Mouse (Mus musculus) heart, adult 9 months (tissue): ENCODE measurements around the gene Myo10.
A peak's percentile ranks its signal among the peaks of the same experiment; 100 is the strongest.

Experiments used
- DNase-seq, 2 experiments: peaks; one replicate each; pipeline ENCODE4 v3.0.0; 2022; ENCODE audit warnings: low spot score in 2 of 2

The Myo10 gene

DNA sequence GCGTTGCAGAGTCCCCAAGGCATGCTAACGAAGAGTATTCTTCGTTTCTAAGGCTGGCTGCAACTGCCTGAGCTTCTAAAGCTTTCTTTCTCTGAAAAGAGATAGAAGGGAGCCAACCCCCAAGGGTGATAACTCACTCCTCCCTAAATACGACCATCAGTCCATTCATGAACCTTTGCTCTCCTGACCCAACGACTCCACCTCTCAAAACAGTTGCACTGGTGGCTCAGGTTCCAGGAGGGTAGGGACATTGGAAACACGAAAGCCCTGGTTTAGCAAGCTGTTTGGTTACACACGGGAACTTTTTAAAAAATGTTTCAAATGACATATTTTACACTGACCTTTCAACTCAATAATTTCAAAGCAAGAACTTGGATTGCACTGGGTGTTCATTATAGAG, 29.5 kb downstream of the Myo10 start:
- no peak for DNase-seq

DNA sequence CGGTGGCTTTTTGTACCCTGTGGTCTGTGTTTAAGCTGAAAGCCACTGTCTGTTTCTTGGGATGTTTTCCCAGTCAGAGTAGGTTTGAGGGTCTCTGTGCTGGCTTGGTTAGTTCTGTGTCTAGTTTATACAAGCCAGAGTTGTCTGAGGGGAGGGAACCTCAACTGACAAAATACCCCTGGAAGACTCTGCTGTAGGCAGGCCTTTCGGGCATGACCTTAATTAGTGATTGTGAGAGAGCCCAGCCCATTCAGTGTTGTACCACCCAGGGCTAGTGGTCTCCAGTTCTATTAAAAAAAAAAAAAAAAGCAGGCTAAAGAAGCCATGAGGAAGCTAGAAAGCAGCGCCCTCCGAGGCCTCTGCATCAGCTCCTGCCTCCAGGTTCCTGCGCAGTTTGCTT, 30.0 kb downstream of the Myo10 start:
- DNase-seq: no peak

DNA sequence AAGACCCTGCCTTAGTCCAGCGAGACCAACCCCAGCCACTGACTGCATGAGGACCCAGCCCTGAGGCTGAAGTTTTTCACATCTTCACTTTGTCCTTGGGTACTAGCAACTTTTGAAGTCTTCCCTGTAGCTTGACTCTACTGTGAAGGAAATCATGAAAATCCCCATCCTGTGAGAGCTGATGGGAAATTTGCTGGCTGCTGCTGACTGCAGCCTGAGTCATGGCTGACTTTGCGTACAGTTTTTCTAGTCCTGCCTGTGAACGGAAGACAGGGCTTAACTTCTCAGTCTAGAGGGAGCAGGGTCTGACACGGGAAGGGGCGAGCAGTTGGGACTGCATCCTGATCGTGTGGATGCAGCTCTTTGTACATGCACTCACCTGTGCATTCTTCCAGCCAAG, 30.6 kb downstream of the Myo10 start:
- DNase-seq: no peak

DNA sequence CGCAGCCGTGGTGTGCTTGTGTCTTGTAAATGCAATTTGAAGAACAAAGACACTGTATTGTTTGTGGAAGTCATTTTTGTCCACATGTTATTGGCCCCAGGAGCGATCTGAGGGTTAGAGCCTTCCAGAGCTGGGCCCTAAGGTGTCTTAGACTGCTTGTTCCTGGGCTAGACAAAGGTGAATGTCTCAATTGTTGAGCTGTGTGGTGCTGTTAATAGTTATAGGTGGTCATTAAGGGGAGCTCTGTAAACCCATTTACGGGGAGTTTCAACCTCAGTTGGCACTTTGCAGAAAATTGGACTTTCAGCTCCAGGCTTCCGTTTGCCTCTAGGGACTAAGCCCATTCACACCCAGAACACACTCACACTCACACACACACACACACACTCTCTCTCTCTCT, 31.4 kb downstream of the Myo10 start:
- no peak for DNase-seq

DNA sequence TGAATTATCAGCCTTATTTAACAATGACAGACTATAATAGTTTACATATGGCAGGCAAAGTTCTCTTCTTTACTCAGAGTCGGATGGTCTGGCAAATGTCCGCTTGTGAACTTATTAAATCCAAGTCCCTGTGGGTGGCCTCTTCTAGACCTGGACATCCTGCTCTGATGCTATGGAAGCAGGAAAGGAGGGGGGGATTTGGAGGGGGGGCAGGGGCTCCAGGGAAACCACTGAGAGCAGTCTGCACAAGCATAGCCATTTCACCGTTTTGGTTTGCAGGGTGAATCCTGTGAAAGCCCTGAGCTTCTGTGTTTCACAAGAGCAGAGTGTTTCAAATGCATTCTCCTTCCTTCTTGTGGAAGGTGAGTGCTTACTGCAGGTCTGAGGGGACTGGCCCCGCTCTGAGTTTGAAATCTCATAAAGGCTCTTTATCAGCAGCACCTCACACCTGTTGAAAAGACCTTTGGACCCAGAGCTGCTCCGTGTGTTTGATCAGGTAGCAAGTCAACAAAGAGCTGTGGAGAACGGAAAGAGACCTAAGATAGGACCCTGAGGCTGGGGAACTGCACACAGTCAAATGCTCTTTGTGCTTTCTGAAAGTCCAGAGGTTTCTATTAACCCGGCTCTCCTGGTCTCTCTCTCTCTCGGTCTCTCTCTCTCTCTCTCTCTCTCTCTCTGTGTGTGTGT, 40.7 kb downstream of the Myo10 start:
- no peak for DNase-seq

DNA sequence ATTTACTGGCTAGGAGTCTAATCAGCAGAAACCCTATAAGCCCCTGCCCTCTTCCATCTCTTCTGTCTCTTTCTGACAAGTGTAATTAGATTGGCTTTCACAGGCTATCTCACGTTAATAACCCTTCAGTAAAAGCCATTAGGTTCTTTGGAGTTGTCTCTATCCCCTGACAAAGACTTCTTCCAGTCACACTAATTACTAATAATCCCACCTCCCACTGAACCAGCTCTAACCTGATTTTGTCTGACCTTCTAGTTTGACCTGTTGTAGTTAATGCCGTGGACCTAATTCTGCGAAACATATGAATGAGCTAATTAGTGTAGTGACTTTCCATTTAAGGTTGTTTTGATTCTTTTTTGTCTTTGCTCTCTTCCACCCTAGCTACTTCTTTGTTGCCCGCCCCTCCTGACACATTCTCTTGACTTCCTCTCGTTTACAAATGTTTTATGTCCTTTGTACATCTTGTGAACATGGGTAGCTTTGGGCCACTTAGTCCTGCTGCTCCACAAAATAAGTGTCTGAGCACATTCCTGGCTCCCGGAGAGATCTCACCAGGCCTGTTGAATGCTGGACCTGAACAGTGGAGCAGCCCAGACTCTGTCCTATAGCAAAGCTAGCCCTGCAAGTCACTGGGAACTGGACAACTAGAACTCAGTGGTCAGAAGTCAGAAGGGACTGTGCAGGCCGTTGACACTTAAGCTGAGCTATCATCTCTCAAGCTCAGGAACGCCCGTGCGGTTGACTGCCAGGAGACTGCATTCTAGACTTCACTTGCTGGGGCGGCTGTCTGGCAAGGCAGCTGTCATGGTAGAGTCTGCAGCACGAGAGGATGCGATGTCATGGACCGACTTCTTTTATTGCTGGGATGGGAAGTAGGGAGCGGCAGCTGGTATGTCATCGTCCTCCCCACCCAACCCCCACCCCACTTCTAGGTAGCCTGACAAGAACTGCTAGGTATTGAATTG, 47.2 kb downstream of the Myo10 start:
- no peak for DNase-seq

DNA sequence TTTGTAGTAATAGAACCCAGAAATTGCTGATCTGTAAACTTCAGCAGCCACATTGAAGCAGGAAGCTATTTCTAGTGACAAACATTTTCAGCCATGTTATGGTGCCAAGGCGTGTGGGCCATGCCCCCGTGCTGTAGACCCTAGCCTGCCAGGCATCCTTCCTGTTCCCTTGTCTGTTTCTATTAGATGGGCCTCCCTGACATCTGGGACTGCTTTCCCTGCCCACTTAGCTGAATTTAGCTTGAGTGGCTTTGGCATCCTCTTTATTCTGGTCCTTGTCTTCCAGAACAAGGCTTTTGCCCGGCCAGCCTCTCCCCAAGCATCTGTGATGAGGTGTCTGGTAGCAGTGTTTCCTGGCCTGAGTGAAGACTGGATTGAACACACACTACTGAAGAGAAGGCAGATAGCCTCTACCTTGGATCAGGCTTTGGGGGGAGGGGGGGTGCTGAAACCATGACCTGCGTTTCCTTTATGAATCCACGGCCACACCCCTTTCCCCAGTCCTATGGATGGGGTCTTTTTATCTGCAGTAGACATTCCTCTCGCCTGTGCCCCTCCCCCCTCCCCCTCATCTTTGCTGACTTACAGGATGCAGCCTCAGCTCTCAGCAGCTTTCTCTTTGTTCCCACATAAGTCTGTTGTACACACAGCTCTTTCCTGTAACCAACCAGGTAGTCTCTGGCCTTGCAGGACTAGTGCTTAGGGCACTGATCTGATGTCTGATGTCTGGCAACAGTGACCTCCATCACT, 51.1 kb downstream of the Myo10 start:
- DNase-seq: no peak

DNA sequence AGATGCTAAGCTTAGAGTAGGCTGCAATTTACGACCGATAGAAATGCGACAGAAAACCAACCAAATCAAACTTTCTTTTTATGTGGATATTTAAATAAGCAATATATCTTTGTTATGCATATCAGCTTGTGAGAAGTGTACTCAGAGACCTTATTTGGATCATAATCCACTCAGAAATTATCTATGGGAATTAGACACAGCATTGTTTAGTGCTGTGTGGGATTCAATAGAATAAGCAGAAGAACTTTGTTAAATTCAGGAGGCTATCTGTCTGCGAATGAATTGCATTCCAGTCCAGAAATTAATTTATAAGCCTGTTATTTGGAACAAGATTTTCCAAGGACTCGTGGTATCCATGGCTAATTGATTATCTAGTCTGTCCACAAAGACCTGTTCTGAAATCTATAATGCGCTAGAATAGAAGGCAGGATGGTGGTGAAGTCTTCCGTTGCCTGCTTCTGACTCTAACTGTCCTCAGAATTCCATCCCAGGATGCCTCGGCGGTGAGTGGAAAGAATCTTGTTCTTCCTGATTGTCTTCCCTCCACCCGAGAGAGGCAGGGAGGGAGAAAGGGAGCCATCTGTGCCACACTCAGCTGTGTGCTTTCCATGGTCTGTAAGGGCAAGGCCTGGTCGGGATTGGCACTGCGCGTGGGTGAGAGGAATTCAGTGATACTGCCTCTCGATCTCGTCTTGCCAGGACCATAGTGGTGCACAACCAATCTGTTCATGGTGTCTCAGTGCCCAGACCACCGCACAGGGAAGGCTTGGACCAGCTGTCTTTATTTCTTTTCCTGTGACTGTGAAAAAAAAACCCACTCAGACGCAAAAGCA, 52.0 kb downstream of the Myo10 start:
- no peak for DNase-seq

DNA sequence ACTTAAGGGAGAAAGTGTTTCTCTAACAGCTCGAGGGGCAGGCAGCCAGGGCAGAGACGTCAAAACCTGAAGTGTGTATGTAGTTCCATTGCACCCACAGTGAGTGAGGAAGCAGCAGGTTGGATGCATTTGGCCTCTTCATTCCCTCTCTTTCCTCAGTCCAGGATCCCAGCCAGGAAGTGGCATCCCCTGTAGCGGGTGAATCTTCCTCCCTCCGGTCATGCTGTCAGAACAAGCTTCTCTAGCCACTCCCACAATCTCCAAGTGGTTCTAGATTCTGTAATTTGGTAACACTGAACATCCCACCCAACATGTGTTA, 52.6 kb downstream of the Myo10 start:
- no peak for DNase-seq

DNA sequence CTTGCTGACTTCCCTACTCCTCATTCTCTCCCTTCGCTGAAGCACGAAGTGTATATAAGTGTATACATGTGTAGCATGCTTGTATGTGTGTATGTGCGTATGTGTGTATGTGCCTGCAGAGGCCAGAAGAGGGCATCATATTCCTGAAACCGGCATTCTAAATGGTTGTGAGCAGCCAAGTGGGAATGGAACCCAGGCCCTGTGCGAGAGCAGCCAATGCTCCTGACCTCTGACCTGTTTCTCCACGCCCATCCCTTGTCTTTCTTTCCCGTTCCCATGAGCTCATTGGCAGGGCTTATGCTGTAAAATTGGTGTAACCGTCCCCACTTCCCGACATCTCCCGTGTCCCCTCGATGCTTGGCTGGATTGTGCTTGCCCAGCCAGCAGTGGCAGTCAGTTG, 53.0 kb downstream of the Myo10 start:
- DNase-seq: no peak

DNA sequence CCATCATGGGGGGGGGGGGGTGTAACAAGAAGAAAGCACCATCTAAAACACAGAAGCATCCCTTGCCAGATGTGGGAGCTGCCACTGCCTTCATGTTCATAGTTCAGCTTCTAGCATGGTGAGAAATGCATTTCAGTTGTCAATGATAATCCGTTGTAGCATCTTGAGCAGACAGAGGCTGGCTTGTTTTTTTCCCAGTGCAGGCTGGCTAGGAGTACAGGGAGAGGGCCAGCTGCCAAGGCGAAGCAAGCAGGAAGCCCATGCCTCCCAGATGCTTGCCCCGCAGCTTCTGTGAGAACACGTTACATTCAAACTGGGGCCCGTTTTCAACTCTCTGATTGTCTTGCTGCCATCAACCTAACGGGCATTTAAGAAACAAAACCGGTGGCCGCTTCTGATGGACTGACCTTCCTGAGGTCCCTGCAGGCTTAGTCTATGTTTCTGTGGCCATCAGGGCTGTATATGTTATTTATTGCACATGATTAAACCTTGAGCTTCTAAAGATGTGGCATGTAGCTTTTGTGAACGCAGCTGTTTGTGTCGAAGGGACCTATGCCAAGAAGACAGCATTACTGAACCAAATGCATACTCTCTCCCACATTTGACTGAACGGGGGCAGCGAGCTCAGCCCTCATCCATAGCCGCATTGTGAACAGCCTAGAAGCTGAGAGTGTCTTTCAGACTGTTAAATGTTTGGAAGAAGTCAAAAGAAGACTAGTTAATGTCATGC, 53.9 kb downstream of the Myo10 start:
- no peak for DNase-seq

DNA sequence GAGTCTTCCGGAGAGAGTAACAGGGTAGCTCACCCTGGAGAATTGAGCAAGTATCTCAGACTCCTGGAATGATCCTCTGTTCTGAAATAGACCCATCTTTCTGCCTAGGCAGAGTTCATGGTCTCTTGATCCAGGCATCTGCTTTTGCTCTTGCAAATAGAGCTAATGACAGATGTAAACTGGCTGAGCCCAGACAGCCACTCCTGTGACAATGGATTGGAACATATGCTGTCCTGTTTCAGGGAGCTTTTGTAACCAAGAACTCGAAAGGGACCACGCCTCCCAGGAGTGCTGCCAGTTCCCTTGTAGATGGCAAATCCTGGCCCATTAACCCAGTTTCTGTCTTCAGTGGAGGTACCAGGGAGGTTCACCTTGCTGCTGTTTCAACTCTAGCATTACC, 56.8 kb downstream of the Myo10 start:
- DNase-seq: peak; percentile 13 to 15

DNA sequence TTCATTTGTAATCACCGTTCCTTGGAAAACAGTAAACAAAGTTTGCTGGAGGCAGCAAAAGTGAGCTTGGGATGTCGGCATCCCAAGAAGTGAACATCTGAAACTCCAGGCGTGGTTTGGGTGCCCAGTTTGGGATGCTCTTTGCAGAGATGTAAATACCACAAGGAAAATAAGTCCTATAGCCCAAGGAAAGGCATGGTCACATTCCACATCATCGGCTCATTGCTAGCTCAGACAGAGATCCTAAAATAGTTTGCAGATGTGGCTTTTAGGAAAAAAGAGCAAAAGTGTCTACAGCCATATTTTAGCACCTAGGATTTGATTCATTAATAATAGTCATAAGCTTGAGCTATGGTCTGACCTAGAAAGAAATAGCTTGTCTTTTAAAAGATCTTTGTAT, 57.3 kb downstream of the Myo10 start:
- no peak for DNase-seq

DNA sequence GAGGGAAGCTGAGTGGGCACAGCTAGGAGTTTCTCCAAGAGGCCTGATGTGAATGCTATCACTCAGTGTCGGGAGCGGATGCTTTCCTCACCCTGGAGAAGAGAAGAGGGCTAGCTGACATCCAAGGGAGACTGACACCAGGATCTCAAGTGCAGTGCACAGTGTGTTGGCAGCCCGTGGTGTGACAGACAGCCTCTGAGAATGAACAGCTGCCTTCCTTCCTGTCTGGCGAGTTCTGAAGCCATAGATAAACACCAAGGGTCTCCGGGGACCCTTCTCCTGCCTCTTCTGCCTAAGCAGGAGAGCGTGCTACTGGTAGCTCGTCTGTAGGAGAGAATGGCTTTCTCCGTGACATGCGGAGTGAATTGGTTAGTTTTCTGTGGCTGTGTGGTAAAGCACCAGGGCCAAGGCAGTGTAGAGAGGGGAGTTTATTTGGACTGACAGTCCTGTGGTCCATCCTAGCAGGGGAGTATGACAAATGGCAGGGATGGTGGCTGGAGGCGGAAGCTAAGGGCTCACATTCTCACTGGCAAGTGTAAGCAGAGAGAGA, 58.0 kb downstream of the Myo10 start:
- DNase-seq: peak in 1 of 2 experiments; percentile 11

DNA sequence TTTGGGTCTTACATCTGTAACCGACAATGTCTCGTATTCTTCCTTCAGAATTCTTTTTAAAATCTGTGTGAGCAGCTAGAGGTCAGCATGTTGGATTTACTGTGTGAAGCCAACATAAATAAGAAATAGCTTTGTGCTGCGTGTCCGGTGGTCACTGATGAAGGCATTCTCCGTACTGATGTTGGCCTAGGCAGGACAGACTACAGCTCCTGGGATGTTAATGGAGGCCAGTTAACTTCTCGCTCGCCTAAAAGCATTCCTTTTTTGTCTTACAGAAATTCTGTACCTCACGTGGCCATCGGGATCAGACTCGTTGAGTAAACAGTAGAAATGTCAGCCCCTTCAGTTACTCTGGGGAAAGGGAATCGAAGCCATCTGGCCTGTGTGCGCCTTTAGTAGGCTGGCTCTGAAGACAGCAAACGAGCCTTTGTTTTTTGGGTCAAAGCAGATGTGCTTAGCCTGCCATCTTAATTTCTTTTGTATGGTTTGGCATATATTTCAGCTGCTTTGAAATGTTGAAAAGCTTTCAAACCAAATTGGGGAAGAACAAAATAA, 60.7 kb downstream of the Myo10 start:
- DNase-seq: no peak

DNA sequence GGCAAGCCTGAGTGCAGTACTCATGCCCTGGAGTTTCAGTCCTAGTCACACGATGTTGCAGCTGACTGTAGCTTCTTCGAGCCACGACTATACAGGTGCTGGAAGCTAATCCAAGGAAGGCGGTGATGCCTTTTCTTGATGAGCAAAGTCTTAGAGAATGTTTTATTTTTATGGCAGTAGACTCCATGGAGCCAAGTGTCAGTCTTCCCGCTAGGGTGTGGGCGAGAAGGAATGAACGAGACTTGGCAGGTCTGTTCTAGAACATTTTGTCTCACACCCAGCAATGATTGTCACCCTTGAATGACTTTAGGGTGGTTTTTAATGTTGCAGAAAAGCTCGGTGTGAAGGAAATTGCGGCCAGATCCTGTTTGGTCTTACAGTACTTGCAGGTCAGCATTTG, 62.9 kb downstream of the Myo10 start:
- no peak for DNase-seq

DNA sequence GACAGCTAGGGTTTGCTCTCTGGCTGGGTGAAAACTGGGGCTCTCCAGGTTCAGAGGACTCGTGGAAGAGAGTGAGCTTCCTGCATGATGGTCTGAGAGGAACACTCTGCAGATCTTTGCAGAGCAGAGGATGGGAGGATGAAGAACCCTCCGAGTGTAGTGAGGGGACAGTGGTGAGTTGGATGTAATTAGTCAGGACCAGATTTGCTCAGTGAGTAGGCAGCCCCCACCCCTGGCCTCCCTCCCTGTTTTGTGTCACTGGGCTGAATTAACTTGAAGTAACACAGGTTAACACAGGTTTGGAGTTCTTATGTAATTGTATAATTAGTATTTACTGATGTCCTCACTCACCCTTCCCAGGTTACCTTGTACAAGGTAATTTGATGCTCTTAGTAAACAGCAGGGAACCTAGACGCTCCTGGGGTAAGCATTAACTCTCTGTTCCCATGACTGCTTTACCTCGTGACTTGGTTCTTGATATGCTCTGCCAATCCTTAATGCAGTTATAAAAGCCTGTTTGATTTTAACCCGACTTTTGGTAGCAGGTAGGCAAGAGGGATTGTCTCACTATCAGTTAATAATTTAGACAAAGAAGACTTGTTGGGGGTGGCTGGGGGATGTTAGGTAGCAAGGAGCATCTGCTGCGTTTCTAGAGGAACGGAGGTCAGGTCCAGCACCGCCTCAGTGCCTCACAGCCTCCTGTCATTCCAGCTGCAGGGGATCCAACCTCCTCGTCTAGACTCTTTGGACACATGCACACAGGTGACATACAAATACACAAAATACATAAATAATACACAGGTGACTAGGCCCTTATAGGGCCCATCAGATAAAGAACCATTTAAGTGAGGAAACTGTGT, 66.3 kb downstream of the Myo10 start:
- no peak for DNase-seq

DNA sequence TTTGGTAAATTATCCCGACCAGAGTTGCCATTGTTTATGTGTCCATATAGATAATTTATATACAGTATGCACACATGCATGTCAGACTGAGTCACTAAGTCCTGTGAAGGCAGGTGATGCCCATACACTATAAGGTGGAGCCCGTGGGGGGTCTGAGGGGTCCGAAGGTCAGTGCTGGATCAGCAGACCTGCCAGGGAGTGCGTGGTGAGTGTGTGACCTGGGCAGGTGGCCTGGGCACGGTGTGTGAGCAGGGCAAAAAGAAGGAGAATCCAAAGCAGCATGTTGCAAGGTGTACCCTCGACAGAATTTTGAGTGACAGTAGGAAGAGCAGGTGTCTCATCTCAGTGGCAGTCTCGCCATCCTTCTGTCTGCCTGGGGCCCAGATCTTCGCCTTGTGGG, 67.2 kb downstream of the Myo10 start:
- no peak for DNase-seq

DNA sequence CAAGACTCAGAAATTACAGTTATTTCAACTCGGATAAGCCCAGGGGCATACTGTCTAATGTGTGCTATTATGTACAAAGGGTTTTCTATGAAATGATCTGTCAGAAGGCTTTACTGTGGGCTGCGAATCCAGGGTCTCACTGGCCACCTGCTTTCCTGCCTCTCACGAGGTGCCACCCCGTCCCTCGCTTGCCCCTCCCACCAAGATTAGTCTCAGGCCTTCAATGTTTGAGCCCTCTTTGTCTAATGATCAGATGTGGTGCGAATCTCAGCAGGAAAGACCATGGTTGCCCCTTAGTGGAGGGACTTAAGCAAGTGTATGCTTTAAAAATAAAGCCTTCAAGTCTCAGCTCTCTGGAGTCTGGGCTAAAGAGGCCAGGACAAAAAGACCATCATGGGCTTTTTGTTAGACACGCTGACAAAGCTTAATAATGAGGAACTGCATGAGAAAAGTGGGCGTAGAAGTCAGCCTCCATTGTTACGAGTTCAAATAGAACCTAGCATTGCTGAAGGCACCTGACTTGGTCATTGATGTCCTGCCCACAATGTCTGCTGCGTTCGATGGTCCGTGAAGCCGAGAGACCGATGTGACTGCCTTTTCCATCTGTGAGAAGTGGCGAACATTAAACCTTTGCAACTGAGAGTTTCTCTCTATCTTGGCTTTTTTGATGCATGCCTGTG, 67.9 kb downstream of the Myo10 start:
- DNase-seq: no peak
